Mouse (Mus musculus) neural tube, embryonic 11.5 days (tissue): Measurements from ENCODE around the gene Prdm1. TPM values are rescaled to one million over a fixed set of nuclear protein-coding genes. Genes with fewer than 3 reads are reported as not detected.
A peak's percentile ranks its signal among the peaks of the same experiment; 100 is the strongest.

Experiments
- ATAC-seq: fragments of 200-750 bp; cut with Nextera tagmentation; 2 replicates; pipeline ENCODE4 v1.8.0; 2017; ENCODE audit warnings: moderate number of reproducible peaks, mild to moderate bottlenecking, moderate TSS enrichment, moderate library complexity; ENCODE audit not compliant: insufficient read depth, low FRiP score, low TSS enrichment
- DNase-seq: peaks from one replicate; pipeline ENCODE4 v3.0.0-alpha.2; 2015; ENCODE audit warnings: low spot score
- H3K27ac ChIP-seq: fragments of 300-500 bp; sonication (generic); 2 replicates; pipeline ENCODE4 v1.5.1; 2014; ENCODE audit warnings: low read depth, mild to moderate bottlenecking, low read length
- H3K27me3 ChIP-seq: fragments of 300-500 bp; sonication (generic); 2 replicates; pipeline ENCODE4 v1.6.1; 2014; ENCODE audit warnings: mild to moderate bottlenecking, low read length, mixed read lengths; ENCODE audit not compliant: control insufficient read depth, insufficient read depth
- H3K36me3 ChIP-seq: fragments of 300-500 bp; sonication (generic); 2 replicates; pipeline ENCODE4 v1.6.1; 2014; ENCODE audit warnings: mild to moderate bottlenecking, low read length, moderate library complexity, mixed read lengths; ENCODE audit not compliant: control insufficient read depth, insufficient read depth
- H3K4me1 ChIP-seq: fragments of 300-500 bp; sonication (generic); 2 replicates; pipeline ENCODE4 v1.6.1; 2014; ENCODE audit warnings: low read length, mixed read lengths; ENCODE audit not compliant: control insufficient read depth, insufficient read depth
- H3K4me2 ChIP-seq: fragments of 300-500 bp; sonication (generic); 2 replicates; pipeline ENCODE4 v1.6.1; 2014; ENCODE audit warnings: low read depth, mild to moderate bottlenecking, moderate library complexity
- H3K4me3 ChIP-seq: fragments of 300-500 bp; sonication (generic); 2 replicates; pipeline ENCODE4 v1.5.1; 2014; ENCODE audit warnings: low read depth, low read length
- H3K9ac ChIP-seq: fragments of 300-500 bp; sonication (generic); 2 replicates; pipeline ENCODE4 v1.6.1; 2014; ENCODE audit warnings: mild to moderate bottlenecking, low read length
- H3K9me3 ChIP-seq: fragments of 300-500 bp; sonication (generic); 2 replicates; pipeline ENCODE4 v1.6.1; 2016; ENCODE audit warnings: low read length; ENCODE audit not compliant: control insufficient read depth
- WGBS: fragments of 180-500 bp; shearing (Covaris S2); extraction: QIAGEN DNeasy Blood & Tissue Kit; methylation state at CpG from one replicate; pipeline ENCODE4 v1.1.7; 2014; 5-methylcytosine and 5-hydroxymethylcytosine counted together
- polyA plus RNA-seq: library from polyadenylated mRNA; unstranded; fragments of >200 nt; fragmentation: Nextera tagmentation; extraction: Ambion mirVana; gene quantifications from 2 replicates; pipeline ENCODE4 v1.2.1, GENCODE M21; 2014

The Prdm1 gene
- polyA plus RNA-seq, 1 experiment from 2014 or later = 1.5 TPM

DNA sequence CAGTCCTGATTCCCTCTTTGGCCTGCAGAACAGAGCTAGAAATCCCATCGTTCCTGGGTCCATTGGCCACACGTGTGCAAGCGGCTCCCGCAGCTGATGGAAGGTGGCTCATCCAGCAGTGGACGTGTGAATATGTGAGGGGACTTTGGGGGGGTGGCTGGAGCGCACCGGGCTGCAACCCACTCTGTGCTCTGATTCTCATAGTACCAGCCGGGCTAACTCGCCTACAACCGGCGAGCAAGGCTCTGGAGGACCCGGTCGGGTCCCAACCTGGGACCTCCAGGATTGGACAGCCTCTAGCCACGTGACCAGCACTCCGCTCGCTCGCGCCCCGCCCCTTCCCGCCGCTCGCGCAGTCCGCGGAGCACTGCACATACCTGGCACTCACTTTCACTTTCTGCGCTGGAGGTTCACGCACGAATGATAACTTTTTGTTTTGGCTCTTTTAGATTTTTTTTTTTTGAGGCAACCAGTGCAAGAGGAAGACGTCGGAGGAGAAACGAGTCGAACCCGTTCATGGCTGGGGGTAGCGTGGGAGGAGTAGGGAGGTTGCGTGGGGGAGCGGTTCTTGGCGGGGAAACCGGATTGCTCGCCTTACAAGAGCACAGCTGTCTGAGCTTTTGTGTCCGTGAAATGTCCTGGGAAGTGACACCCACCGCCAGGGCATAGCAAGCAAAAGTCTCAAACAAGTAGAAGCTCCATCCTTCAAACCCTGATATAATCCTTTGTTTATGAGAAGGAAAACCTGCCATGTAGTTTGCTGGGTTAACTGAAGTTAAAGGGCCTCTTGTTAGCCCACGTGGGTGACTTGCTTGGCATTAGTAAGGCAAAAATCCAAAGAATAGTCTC lies 1.1 kb upstream of the Prdm1 start:
- H3K27me3 ChIP-seq = peaks cover 34% of the 10 kb centered on the region
- peak overlapping the region; percentile 45 for H3K4me3 ChIP-seq
- peak; percentile 99 for ATAC-seq
- DNase-seq = peak; percentile 91
- H3K36me3 ChIP-seq = no peaks in the 10 kb centered on the region
- H3K27ac ChIP-seq = no peak overlapping the region
- under 1% methylated on average over 42 of the region's 42 CpGs for WGBS
- peak overlapping the region; percentile 80 for H3K4me2 ChIP-seq
- peaks cover 9% of the 10 kb centered on the region; the same call in 1 of the 2 replicates for H3K4me1 ChIP-seq
- H3K9me3 ChIP-seq = no peaks in the 10 kb centered on the region
- H3K9ac ChIP-seq = peak overlapping the region; percentile 40; the same call in 1 of the 2 replicates

DNA sequence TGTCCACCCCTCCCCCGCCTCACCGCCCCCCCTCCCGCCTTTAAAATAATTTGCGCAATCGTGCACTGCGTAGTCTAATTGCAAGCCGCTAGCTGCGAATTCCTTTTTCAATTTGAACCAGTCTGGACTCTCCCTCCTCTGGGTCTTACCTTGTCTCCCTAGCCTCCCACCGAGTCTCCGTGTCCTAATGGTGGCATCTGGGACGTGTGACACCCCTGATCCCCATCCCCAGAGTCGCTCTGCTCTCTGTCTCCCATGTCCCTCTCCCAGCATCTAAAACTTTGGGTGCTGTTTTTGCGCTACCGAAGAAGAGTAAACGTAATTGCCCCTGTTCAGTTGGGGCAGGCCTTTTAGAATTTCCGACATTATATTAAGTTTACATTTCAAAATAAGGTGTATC lies 650 bp downstream of the Prdm1 start:
- Histone ChIP-seq H3K4me2 (peak overlapping the region; percentile 49), H3K27me3 (peaks cover 34% of the 10 kb centered on the region), H3K36me3 (no peaks in the 10 kb centered on the region), H3K4me3 (peak overlapping the region; percentile 26), H3K9ac (no peak overlapping the region), H3K9me3 (no peaks in the 10 kb centered on the region), H3K4me1 (peaks cover 9% of the 10 kb centered on the region; the same call in 1 of the 2 replicates), H3K27ac (no peak overlapping the region)
- no peak for ATAC-seq
- DNase-seq = peak; percentile 33
- under 1% methylated on average over 16 of the region's 16 CpGs for WGBS

DNA sequence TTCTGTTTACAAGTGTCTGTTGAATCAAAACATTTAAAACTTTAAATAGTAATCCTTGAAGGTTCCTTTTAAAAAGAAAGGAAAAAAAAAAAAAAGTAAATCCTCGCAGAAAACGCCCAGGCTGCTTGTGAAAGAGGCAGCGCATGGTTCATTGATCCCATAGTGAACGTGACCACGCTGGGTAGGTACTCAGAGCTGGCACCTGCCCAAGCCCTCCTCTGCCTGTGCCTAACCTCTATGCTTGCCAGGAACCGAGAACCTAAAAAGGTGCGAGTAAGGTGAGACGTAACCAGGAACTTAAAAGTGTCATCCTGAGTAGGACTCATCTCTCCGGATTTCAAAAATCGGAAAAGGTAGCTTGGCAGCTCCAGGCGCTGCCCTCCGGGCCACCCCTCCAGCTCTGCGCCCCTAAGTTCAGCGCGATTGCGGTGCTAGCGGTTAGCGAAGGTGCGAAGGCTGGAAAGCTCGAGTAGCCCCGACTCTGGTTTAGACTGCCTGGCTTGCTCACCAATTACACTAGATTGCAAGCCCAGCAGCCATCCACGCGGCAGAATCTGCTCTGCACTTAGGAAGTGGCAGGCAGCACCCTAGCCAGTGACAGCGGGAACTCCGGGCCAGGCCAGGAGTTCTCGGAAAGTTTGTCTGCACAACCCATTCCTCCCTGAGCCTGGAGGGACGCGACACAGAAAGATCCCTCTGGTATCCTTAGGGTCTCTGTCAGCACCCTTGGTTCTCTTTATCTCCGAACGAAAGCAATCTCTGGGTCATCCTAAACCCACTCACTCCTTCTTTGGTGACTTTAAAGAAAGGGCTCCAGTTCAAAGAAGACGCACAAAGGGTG lies 1.3 kb downstream of the Prdm1 start:
- ATAC-seq (no peak), DNase-seq (peak; percentile 63)
- H3K4me2 ChIP-seq = peak overlapping the region; percentile 49
- H3K9me3 ChIP-seq = no peaks in the 10 kb centered on the region
- peaks cover 34% of the 10 kb centered on the region for H3K27me3 ChIP-seq
- under 1% methylated on average over 31 of the region's 31 CpGs for WGBS
- peaks cover 9% of the 10 kb centered on the region; the same call in 1 of the 2 replicates for H3K4me1 ChIP-seq
- H3K36me3 ChIP-seq = no peaks in the 10 kb centered on the region
- H3K4me3 ChIP-seq = peak overlapping the region; percentile 26
- no peak overlapping the region for H3K27ac ChIP-seq
- H3K9ac ChIP-seq = no peak overlapping the region; the same call in 1 of the 2 replicates

DNA sequence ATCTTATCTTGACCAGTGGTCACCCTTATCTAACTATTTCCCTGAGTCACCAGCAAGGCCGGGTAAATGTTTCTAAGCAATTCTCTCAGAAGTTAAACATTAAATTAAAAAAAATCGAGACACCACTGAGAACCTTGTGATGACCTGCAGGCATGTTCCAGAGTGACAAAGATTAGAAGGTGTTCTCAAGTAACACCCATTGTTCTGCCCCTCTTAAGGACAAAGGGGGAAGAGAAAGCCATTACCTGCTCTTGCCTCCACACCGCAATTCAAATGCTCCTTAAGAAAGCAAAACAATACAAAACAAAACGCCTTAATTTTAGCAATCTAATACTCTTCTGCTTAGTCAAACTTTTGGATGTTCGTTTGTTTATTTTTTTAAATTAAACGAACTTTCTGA lies 8.1 kb downstream of the Prdm1 start:
- Histone ChIP-seq H3K36me3 (no peaks in the 10 kb centered on the region), H3K9me3 (no peaks in the 10 kb centered on the region), H3K27me3 (peaks cover 1% of the 10 kb centered on the region; the same call in 1 of the 2 replicates), H3K9ac (no peak overlapping the region), H3K27ac (no peak overlapping the region), H3K4me1 (no peaks in the 10 kb centered on the region), H3K4me3 (no peak overlapping the region), H3K4me2 (no peak overlapping the region)
- DNase-seq (no peak), ATAC-seq (no peak)
- WGBS = 33% methylated on average over 6 of the region's 6 CpGs

DNA sequence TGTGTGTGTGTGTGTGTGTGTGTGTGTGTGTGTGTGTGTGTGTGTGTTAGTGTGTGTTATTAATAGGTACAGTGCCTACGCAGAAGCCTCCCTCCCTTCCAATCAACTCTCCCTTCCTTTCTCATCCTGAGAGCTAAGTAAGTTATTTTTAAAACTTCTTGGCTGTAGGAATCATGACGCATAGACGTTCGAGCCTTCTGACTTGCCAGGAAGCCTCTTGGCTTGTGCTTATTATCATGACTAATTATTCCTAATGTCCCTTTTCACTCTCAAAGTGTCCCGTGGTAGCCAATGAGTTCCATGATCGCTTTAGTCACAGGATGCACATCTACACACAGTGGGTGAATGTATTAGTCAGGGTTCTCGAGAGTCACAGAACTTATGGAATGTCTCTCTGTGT lies 9.7 kb downstream of the Prdm1 start:
- no peak for DNase-seq
- H3K9me3 ChIP-seq = no peaks in the 10 kb centered on the region
- H3K4me3 ChIP-seq = no peak overlapping the region
- H3K9ac ChIP-seq = no peak overlapping the region
- H3K4me2 ChIP-seq = no peak overlapping the region
- no peak for ATAC-seq
- no peak overlapping the region for H3K27ac ChIP-seq
- H3K4me1 ChIP-seq = no peaks in the 10 kb centered on the region
- H3K27me3 ChIP-seq = no peaks in the 10 kb centered on the region
- WGBS = 78% methylated on average over 7 of the region's 7 CpGs
- H3K36me3 ChIP-seq = no peaks in the 10 kb centered on the region

DNA sequence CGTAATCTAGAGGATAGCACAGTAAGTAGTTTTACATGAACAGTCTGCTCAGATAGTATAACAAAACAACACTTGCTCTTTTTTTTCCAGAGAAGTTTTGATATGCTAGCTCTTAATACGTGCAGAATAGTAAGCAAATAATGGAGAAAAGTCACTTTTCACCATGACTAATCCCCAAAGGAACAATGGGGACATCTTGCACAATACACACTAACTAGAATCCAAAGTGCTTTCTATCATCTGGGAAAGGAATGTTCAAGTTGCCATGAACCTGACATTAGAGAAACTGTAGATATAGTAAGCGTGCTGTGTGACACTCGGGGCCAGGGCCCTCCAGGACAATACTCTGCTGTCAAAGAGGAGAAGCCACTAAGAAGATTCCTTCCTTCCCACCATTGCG lies 15.2 kb downstream of the Prdm1 start:
- no peak overlapping the region for H3K27ac ChIP-seq
- WGBS = 90% methylated on average over 5 of the region's 5 CpGs
- ATAC-seq (no peak), DNase-seq (no peak)
- no peak overlapping the region for H3K4me2 ChIP-seq
- no peaks in the 10 kb centered on the region for H3K9me3 ChIP-seq
- no peaks in the 10 kb centered on the region for H3K4me1 ChIP-seq
- no peak overlapping the region for H3K9ac ChIP-seq
- no peak overlapping the region for H3K4me3 ChIP-seq
- no peaks in the 10 kb centered on the region for H3K27me3 ChIP-seq
- no peaks in the 10 kb centered on the region for H3K36me3 ChIP-seq

DNA sequence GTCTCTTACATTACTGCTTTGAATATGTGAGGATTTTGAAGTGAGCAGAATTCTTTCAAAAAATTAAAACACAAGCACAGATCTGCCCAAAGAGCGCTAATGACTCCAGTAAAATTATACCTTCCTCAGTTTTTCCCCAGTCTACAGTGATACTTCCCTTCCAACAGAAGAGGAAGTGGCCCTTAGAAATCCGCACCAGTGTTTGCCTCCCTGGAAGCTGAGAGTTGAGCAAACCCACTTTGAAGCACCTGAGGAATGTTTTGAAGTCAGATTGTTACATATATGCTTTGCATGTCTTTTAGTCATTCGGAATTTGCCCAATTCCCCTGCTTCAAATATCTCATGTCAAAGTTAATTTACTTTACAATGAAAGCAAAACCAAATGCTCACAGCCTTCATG lies 17.3 kb downstream of the Prdm1 start:
- WGBS = 85% methylated on average over 3 of the region's 3 CpGs
- no peaks in the 10 kb centered on the region for H3K27me3 ChIP-seq
- H3K4me3 ChIP-seq = no peak overlapping the region
- H3K4me2 ChIP-seq = no peak overlapping the region
- no peak overlapping the region for H3K9ac ChIP-seq
- ATAC-seq (no peak), DNase-seq (no peak)
- H3K9me3 ChIP-seq = no peaks in the 10 kb centered on the region
- H3K4me1 ChIP-seq = no peaks in the 10 kb centered on the region
- no peak overlapping the region for H3K27ac ChIP-seq
- H3K36me3 ChIP-seq = no peaks in the 10 kb centered on the region

DNA sequence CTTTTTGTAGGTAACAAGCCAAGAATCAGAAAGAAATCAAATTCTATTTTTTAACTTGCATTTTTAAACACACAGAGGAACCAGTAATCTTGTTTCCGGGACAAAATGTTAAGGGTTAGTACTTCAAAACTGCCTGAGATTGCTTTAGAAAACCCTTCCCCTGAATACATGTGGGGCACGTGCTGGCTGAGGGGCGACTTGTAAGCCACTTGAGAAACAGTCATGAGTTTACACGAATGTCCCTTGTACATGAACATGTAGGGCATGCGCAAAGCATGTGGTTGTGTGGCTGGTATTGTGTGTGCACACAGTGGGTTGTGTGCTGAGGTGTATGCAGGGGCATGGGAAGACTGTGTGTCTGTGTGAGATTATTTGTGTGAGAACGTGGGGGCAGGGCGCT lies 19.7 kb downstream of the Prdm1 start:
- ATAC-seq = no peak
- H3K36me3 ChIP-seq = no peaks in the 10 kb centered on the region
- DNase-seq = no peak
- WGBS = 91% methylated on average over 7 of the region's 7 CpGs
- H3K27me3 ChIP-seq = no peaks in the 10 kb centered on the region
- H3K4me3 ChIP-seq = no peak overlapping the region
- H3K9me3 ChIP-seq = no peaks in the 10 kb centered on the region
- H3K4me1 ChIP-seq = no peaks in the 10 kb centered on the region
- no peak overlapping the region for H3K27ac ChIP-seq
- no peak overlapping the region for H3K4me2 ChIP-seq
- no peak overlapping the region for H3K9ac ChIP-seq
